Mouse (Mus musculus) kidney, adult 8-10 months (tissue): ENCODE measurements at regions not wholly inside any gene's neighbourhood (a gene's known extent, or its start where the extent isn't known, plus 50 kb on each side); places are given as distances from the start of the nearest gene placed in this dataset.

Source experiments
- DNase-seq, 2 experiments: peaks; one replicate each; pipeline ENCODE4 v3.0.0; 2022

GRCm38 (mm10) chr11:90088473-90088872 lies 58.3 kb downstream of the Tmem100 start:
- no peak for DNase-seq

GRCm38 (mm10) chr11:90094052-90094451 lies 63.9 kb downstream of the Tmem100 start:
- no peak for DNase-seq

GRCm38 (mm10) chr11:90094700-90095355 lies 64.7 kb downstream of the Tmem100 start:
- DNase-seq, result no peak

- no peak for DNase-seq
Measured at GRCm38 (mm10) chr11:90098471-90098870, 68.3 kb downstream of the Tmem100 start.

- DNase-seq, result no peak
Measured at GRCm38 (mm10) chr11:90099178-90099577, 69.0 kb downstream of the Tmem100 start.

- no peak for DNase-seq
Measured at GRCm38 (mm10) chr11:90100161-90100560, 70.0 kb downstream of the Tmem100 start.

GRCm38 (mm10) chr11:90101284-90101683 lies 71.1 kb downstream of the Tmem100 start:
- DNase-seq, result no peak

GRCm38 (mm10) chr11:90106063-90106798 lies 76.1 kb downstream of the Tmem100 start:
- DNase-seq, result no peak

- no peak for DNase-seq
Measured at GRCm38 (mm10) chr11:90109681-90110111, 77.8 kb upstream of the Gm45716 start.

GRCm38 (mm10) chr11:90110170-90110569 lies 77.3 kb upstream of the Gm45716 start:
- DNase-seq, result no peak

- DNase-seq, result no peak
Measured at GRCm38 (mm10) chr11:90112174-90112573, 75.3 kb upstream of the Gm45716 start.

GRCm38 (mm10) chr11:90116676-90117663 lies 70.5 kb upstream of the Gm45716 start:
- no peak for DNase-seq

- DNase-seq, result no peak
Measured at GRCm38 (mm10) chr11:90117664-90118295, 69.7 kb upstream of the Gm45716 start.

GRCm38 (mm10) chr11:90121902-90122301 lies 65.6 kb upstream of the Gm45716 start:
- DNase-seq, result no peak

GRCm38 (mm10) chr11:90122709-90123108 lies 64.8 kb upstream of the Gm45716 start:
- no peak for DNase-seq

GRCm38 (mm10) chr11:90123851-90124250 lies 63.6 kb upstream of the Gm45716 start:
- no peak for DNase-seq

- DNase-seq, result no peak
Measured at GRCm38 (mm10) chr11:90126289-90126688, 61.2 kb upstream of the Gm45716 start.

- DNase-seq, result no peak
Measured at GRCm38 (mm10) chr11:90128865-90129415, 58.5 kb upstream of the Gm45716 start.

- DNase-seq, result peak; percentile 17 to 20
Measured at GRCm38 (mm10) chr11:90129793-90130624, 57.5 kb upstream of the Gm45716 start.

GRCm38 (mm10) chr11:90130635-90131034 lies 56.8 kb upstream of the Gm45716 start:
- peak; percentile 23 to 25 for DNase-seq

GRCm38 (mm10) chr11:90132579-90132978 lies 54.9 kb upstream of the Gm45716 start:
- DNase-seq, result no peak
